Mouse (Mus musculus) spleen, postnatal 36 days (tissue): ENCODE measurements around the gene Cfi.

ENCODE experiments used
- DNase-seq, 2 experiments: peaks; one replicate each; pipeline ENCODE4 v3.0.0; 2022; ENCODE audit warnings: low spot score in 2 of 2, mixed read lengths in 1 of 2

Gene Cfi

GRCm38 (mm10) chr3:129877327-129877726 is 41.6 kb downstream of the Cfi start:
- DNase-seq: no peak

GRCm38 (mm10) chr3:129878405-129879021 is 42.8 kb downstream of the Cfi start, which contains the start of gene Pla2g12a:
TSS of gene Pla2g12a (plus strand) at chr3:129878606.
- DNase-seq: peak; percentile 84 to 85

GRCm38 (mm10) chr3:129879131-129879757 is 43.6 kb downstream of the Cfi start:
- DNase-seq: peak; percentile 12 to 21

GRCm38 (mm10) chr3:129879913-129880312 is 44.2 kb downstream of the Cfi start:
- no peak for DNase-seq

GRCm38 (mm10) chr3:129880925-129881593 is 45.4 kb downstream of the Cfi start:
- DNase-seq: peak in 1 of 2 experiments; percentile 33

- DNase-seq: no peak
These were observed 49.9 kb downstream of the Cfi start for GRCm38 (mm10) chr3:129885577-129885976.

GRCm38 (mm10) chr3:129886430-129886829 is 50.7 kb downstream of the Cfi start:
- no peak for DNase-seq

GRCm38 (mm10) chr3:129887779-129888517 is 52.3 kb downstream of the Cfi start:
- no peak for DNase-seq

GRCm38 (mm10) chr3:129892003-129892402 is 56.3 kb downstream of the Cfi start:
- DNase-seq: no peak

GRCm38 (mm10) chr3:129893143-129893542 is 57.5 kb downstream of the Cfi start:
- DNase-seq: no peak

GRCm38 (mm10) chr3:129896591-129896990 is 60.9 kb downstream of the Cfi start:
- DNase-seq: no peak

- no peak for DNase-seq
These were observed 63.2 kb downstream of the Cfi start for GRCm38 (mm10) chr3:129898886-129899285.

GRCm38 (mm10) chr3:129901271-129901809 is 65.7 kb downstream of the Cfi start, which contains the start of gene Casp6:
TSS of gene Casp6 (plus strand) at chr3:129901425.
- peak; percentile 84 to 85 for DNase-seq

- peak in 1 of 2 experiments; percentile 24 for DNase-seq
These were observed 67.7 kb downstream of the Cfi start for GRCm38 (mm10) chr3:129903369-129903768.

- DNase-seq: no peak
These were observed 68.2 kb downstream of the Cfi start for GRCm38 (mm10) chr3:129903866-129904265.

GRCm38 (mm10) chr3:129904381-129905132 is 68.9 kb downstream of the Cfi start:
- no peak for DNase-seq

- no peak for DNase-seq
These were observed 76.3 kb downstream of the Cfi start for GRCm38 (mm10) chr3:129912025-129912424.

- DNase-seq: no peak
These were observed 77.6 kb downstream of the Cfi start for GRCm38 (mm10) chr3:129913241-129913640.

GRCm38 (mm10) chr3:129917424-129917823 is 81.7 kb downstream of the Cfi start:
- DNase-seq: no peak

GRCm38 (mm10) chr3:129918434-129918833 is 82.8 kb downstream of the Cfi start:
- no peak for DNase-seq

GRCm38 (mm10) chr3:129923581-129923980 is 87.9 kb downstream of the Cfi start:
- no peak for DNase-seq
